Mouse (Mus musculus): Measurements from ENCODE around the gene Sec22a.

The Sec22a gene

DNA sequence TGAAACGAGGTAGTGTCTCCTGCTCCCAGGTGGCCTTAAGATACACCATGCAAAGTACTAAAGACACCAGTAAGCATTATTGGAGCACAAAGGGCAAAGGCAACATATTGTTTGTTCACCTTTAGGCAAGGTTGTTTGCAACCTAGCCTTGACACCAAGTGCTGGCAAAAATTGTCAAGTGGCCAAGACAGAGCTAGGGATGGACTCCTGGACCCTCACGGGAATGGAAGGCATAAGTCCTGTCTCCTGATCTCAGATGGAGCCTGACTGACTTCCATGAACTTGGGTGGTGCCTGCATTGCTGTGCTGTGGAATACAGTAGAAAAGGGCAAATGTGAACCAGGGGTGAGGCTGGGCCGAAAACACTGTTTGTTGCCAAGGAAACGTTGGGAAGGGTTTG lies 54.1 kb downstream of the Sec22a start:
- DNase-seq = peak; percentile 18 to 53

DNA sequence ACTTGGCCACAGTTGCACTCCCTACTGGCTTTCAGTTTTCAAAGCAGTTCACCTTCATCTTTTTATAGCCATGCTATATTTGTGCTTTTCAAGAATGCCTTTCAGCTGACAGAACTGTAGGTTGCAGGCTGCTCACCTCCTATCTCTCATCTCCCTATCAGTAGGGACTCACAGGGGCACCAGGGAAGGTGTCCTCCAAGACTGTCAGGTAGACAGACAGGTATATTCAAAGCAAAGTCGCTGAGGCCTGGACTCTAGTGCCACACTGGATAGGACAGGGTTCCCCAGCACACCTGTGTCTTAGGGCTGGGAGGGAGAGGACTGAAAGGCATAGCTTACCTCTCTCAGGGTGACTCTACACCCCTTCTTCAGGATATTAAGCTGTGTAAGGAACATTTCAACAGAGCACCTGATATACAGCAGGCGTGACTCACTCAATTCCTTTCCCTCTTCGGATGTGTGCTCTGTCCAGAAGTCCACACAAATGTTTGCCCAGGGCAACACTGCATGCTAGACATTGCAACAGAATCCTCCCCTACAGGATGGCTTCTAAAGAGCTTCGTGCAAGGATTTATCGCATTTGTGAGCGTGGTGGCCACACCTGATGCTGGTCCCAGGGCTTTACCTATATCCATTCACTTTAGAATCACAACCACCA lies 55.1 kb downstream of the Sec22a start:
- DNase-seq = no peak

DNA sequence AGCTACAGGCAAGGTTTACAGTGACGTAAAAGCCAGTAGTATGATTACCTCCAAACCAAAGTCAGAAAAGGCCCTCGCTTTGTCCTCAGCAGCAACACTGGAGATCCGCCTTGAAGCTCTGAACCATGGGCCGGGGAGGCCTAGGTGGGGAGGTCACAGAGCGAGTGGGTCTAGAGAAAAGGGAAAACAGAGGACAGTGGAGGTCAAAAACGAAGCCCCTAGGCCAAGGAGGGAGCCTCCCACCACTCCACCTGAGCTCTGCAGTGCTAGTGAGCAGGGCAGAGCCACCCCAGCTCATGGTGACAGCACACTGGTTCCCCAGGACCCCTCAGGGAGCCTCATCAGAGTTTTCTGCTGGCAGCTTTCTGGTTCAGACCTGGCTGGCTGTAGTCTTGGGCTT lies 55.7 kb downstream of the Sec22a start:
- DNase-seq = no peak

DNA sequence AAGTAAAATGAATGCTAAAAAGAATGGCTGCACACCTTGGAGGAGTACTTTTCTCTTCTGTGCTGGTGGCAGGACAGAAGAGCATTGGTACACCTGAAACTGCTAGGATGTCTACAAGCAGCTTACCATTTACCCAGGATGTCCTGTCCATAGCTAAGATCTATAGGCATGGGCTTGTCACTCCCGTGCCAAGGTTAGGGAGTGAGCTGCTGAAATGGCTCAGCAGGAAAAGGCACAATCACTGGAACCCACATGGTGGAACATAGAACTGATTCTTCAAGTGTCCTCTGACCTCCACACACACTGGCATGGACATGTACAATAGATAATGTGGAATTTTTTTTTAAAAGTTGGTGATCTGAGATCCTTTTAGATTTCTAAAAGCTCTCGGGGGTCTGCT lies 56.4 kb downstream of the Sec22a start:
- no peak for DNase-seq

DNA sequence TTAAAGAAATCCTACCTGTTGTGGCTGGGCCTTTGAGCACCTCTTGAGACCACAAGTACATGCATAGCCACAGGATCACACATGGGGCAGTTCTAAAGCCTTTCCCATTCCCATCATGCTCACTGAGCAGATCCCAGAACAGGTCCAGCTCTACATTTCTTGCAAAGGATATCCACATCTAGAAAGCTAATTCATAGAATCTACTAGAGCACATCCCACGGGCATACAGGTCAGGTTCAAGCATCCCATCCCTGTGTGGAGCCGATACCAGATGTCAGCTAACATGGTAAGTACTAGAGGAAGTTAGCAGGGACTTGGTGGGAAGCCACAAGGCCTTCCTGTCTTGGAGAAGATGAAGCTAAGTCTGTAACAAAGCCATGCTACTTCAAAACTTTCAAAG lies 57.1 kb downstream of the Sec22a start:
- DNase-seq = no peak

DNA sequence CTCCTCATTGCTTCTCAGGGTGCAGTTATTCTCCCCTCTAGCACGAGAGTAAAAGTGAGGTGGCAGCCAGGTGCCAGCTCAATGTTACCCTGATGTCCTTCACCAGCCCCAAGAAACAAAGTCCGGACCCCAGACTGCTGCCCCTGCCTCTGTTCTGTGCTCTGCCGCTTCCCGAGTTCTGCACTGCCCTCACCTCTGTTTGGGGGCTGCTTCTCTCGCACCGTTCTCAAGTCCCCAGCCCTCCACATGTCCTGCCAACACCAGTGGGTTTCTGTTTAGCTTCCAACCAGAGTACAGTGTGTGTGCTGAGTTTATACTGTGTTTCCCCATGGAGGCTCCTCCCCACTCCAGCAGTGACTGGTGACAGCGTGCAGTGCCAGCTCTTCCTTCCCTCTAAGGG lies 58.5 kb downstream of the Sec22a start:
- no peak for DNase-seq

DNA sequence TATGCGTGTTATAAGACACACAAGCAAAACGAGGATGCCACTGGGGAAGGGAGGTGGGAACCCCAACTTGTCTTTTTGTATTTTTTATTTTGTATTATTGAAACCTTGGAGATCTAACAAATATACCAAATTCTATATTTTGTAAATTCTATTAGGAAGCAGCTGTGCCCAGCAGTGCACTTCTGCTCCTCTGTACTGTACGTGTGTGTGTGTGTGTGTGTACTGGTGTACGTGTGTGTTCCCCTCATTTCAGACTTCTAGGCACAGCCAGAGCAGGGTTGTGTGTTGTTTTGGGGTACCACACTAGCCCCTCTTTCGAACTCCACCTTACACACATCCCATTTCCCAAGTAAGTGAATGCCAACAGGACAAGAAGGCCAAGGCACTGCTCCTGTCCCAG lies 59.3 kb downstream of the Sec22a start:
- no peak for DNase-seq

DNA sequence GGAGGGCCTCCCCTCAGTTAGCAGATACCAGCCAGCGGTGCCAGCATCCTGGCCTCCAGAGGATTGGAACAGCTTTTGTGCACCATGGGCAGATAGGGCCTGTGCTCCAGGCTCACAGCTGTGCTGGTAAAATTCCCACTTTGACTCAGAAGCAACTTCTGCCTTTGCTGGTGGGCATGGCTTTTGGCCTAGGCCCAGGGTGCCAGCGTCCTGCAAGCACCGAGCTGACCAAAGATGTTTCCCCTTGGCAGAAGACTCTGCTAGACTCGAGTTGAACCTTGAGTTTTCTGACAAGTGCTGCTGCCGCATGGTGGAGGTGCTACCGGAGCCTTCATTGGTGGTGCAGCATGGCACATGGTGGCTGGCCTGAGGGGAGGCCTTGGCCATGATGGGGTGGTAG lies 60.0 kb downstream of the Sec22a start:
- peak in 1 of 2 experiments; percentile 28 for DNase-seq

DNA sequence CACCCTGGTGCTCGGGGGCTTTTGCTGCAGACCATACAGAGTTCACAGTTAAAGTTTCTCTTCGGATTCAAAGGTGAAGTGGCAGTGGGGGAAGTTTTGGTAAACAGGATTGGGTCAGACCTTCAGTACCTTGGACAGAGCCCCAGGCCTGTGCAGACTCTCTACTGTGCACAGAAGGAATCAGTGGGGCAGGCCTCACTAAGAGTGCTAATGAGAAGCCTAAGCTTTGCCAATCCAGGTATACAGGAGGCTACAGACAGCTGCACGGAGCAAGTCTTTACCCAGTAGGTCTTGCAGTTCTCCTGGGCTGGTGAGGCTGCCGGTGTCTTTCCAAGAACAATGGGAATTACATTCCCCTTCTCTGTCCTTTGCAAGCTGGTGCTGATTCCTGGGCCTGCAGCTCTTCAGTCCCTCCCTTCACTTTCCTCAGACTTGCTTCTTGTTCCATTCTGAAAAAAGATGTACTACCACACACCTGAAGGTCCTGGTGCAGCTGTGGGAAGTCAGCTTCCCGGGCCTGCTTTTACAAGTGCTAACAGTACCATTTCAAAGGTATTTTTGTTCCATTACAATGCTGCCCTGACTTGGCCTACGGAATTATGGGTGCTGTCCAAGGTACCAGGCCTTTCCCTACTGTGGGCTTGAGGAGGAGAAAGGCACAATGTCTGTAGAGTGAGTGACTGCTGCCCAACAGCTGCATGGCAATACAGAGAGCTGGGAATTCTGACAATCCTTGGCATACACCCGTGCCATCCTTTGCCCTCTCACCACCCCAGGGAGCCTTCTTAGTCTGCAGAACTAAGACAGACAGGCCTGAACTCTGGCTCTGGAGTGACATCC lies 61.1 kb downstream of the Sec22a start:
- DNase-seq = peak; percentile 22 to 40

DNA sequence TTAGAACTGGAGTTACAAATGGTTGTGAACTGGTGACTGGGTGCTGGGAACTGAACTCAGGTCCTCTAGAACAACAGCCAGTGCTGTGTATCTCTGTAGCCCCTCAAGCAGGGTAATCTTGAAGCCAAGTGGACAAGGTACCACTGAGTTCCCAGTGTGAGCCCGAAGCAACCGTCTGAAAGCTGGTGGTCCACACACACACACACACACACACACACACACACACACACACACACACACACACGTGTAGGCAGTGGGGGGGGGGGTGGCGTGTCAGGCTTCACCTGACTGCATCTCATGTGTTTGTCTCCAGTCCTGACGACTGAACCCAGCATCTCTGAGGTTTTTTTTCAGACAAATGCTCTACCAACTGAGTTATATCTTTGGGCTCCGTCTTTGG lies 63.6 kb downstream of the Sec22a start:
- peak in 1 of 2 experiments; percentile 9 for DNase-seq

DNA sequence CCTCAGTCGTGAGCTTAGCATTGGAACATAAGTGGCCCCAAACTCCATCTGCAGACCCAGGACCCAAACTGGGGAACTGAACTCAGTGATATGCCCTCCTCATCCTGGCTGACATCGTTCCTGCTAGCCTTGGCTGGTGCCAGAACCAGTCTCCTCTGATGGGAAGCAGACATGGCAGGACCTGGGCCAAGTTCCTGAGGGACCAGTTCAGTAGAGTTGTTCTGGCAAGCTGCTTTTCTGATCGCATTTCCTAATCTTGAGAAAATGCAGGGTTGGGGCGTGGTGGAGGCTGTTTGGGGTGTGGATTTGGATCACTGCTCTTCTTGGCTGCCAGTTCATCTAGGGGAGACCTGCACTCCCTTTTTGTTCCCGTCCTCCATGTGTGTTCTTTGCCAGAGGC lies 65.9 kb downstream of the Sec22a start:
- peak in 1 of 2 experiments; percentile 26 for DNase-seq

DNA sequence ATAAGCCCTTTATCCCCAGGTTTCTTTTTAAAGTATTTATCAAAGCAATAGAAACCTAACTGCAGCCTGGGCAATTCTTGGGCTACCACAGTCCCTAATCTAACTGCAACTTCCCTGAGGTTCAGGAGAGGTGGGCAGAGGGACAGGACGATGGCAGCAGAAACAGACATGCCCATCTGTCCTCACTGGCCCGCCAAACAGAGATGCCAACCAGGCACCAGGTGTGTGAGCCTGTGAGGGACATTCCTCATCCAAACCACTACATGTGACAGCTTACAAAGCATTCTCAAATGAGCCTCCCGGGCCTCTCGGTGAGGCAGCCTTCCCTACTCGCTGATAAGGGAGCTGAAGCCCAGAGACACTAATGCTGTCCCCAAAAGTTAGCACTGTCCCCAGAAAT lies 76.5 kb downstream of the Sec22a start:
- no peak for DNase-seq

DNA sequence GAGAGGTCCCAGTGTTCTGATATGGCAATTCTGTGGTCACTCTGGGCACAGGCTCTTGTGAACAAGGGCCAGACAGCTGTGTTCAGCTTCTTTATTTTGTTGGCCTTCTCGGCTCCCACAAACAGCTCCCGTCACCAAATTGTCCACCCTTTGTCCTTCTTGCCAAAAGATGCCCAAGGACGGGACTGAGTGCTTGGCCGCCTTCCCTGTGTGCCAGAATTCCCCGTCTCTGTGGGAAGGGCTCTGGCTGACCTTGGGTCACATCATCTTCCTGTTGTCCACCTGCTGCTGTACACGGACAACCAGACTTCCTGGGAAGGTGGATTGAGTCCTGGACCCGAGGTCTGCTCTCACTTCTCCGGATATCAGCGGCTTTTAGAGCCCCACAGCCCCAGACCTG lies 77.9 kb downstream of the Sec22a start:
- no peak for DNase-seq

DNA sequence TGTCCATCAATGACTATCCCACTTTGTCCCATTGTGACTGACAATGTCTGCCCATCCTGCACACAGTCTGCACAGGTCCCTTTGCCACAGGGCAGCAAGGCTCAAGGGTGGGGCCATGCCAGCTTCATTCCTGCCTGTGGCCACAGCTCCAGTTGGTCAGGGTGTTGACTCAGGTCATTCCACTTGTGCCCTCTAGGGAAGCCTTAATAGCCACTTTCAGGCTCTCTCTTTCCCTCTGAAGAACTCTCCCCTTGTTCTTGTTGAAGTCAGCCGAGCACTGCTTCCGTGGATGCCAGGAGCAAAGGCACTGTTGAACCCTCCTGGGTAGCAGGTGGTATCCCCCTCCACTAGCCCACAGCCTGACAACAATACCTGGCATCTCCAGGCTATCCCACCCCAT lies 81.3 kb downstream of the Sec22a start:
- no peak for DNase-seq

DNA sequence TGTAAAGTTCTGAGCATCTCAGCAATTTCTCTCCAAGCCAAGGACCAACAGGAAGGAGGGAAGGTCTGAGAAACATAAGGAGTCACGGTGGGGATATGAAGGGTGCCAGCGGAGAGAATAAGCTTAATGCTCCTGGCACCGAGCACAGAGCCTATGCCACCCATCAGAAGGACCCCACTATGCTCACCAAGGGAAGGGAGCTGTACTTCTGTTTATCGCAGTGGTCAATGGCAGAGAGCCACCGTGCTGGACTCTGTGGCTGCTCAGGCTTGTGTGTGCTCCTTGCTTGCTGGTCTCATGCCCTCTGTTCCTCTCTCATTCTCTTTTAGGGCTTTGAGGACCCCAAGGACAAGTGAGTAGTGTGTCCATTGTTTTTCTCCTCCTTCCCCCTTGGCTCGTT lies 85.6 kb downstream of the Sec22a start:
- no peak for DNase-seq

DNA sequence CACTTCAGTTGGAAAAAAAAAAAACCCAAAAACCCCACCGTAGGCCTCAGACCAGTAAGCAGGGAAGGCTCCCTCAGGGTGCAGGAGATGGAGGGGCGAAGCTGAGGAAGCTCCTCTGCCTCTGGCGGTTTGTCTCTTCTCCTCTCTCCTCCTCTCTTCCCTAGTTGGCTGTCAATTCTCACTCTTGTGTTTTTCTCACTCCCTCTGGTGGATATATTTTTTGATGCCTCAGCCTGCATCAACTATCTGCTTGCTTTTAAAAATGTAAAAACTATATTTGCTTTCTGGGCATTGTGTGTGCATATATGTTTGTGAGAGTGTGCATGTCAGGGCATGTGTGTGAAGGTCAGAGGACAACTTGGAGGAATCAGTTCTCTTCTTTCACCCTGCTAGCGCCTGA lies 91.3 kb downstream of the Sec22a start:
- DNase-seq = no peak

DNA sequence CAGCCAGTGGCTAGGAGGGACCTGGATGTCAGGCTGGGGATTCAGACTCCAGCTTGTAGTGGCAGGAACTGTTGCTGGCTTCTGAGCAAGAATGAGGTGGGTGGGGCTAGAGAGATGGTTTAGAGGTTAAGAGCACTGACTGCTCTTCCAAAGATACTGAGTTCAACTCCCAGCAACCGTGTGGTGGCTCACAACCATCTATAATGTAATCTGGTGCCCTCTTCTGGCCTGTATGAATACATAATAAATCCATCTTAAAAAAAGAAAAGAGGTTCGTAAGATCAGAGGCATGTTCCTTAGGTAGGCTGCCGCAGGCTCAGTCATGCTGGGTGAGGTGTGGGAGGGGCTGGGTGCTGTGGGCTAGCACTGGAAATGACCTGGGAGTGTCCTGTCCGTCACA lies 92.1 kb downstream of the Sec22a start:
- DNase-seq = no peak

DNA sequence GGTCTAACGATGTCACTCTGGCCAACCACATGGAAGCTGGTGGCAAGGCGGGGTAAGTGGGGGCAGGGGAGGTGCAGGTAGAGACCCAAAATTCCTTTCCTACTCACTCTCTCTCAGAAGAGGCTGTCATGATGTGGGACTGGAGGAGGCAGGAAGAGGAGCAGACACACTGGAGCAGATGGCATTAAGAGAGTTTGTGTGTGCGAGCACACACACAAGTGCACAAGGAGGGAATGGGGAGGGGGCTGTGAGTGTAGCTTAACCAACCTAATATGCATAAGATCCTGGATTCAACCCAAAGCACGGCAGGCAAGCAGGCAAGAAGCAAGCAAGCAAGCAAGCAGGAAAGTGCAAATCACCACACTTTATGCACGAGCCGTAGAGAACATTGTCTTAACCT lies 92.8 kb downstream of the Sec22a start:
- DNase-seq = no peak

DNA sequence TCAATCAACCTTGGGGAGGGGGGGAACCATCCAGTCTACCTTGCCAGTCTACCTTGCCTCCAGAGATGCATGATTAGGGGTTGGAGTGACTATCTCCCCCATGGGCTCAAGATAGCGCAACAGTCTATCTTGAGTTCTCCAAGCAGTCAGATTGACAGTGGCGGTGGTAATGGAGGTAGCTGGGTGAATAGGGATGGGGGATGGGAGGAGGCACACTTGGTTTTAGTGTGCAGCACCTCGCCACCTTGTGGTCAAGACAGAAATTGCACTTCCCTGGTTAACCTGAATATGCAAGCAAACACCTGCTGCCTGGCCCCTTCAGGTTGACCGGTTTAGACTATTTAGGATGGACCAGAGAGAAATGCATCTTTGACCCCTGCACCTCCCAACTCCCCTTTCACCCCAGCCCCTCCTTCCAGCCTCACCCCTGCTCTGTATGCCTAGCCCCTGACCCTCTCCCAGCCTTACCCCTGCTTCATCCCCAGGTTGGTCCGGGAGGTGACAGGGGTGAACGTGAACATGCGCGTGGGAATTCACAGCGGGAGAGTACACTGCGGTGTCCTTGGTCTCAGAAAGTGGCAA lies 93.3 kb downstream of the Sec22a start:
- peak; percentile 85 to 93 for DNase-seq
